Mouse (Mus musculus): ENCODE data around the gene Wdr41.

The Wdr41 gene

GRCm38 (mm10) chr13:95038200-95038599, 62.1 kb downstream of the Wdr41 start:
- DNase-seq: no peak

- DNase-seq: no peak
Observed at GRCm38 (mm10) chr13:95040140-95040738, 64.1 kb downstream of the Wdr41 start.

GRCm38 (mm10) chr13:95044108-95044507, 68.0 kb downstream of the Wdr41 start:
- DNase-seq: no peak

- DNase-seq: no peak
Observed at GRCm38 (mm10) chr13:95050398-95050797, 74.3 kb downstream of the Wdr41 start.

- no peak for DNase-seq
Observed at GRCm38 (mm10) chr13:95052421-95052820, 76.3 kb downstream of the Wdr41 start.

- no peak for DNase-seq
Observed at GRCm38 (mm10) chr13:95055742-95056388, 79.7 kb downstream of the Wdr41 start.

- no peak for DNase-seq
Observed at GRCm38 (mm10) chr13:95056501-95057280, 80.5 kb downstream of the Wdr41 start.

GRCm38 (mm10) chr13:95058885-95059284, 82.7 kb downstream of the Wdr41 start:
- no peak for DNase-seq

GRCm38 (mm10) chr13:95063390-95064017, 87.4 kb downstream of the Wdr41 start:
- DNase-seq: no peak

GRCm38 (mm10) chr13:95067854-95068253, 91.7 kb downstream of the Wdr41 start:
- no peak for DNase-seq

GRCm38 (mm10) chr13:95070268-95070667, 94.1 kb downstream of the Wdr41 start:
- no peak for DNase-seq
